In the genomic region with DNA sequence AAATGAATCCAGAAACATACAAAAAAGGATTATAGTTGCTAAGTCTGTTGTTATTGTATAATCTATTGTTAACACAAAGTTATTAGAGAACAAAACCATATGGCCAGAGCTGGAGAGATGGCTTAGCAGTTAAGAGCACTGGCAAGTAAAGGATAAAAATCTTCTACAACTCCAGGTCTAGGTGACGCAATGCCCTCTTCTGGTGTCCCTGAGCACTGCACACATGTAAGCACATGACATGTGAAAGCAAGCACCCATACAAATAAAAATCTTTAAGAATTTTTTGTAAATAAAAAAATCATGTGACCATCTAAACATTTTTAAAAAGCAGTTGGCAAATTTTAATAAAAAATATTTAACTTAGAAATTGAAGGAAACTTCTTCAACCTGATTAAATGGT, we compare ENCODE assay signal across 11 mouse cellular contexts. TPM values are rescaled to one million over a fixed set of nuclear protein-coding genes. Genes with fewer than 3 reads are reported as not detected.
A peak's percentile ranks its signal among the peaks of the same experiment; 100 is the strongest.
DNase-seq lines count a peak whose midpoint lies in the region; ATAC-seq and TF ChIP-seq lines count a peak whose summit lies in the region.
"Had no signal": no experiment of that assay in that cellular context is flagged by ENCODE, and none has a peak within 500 bp of the region (broad histone marks: within the 10 kb centered on the region; RNA-seq: fewer than 3 reads in every experiment).

No protein-coding gene starts in this region.

- H3K27me3 ChIP-seq in heart, adult 2 months (ENCODE audit: control insufficient read depth, insufficient read depth, low read length), result no peaks in the 10 kb centered on the region
- H3K27me3 ChIP-seq in spleen, adult 2 months (ENCODE audit: control insufficient read depth, insufficient read depth, low read length), result no peaks in the 10 kb centered on the region
- H3K27me3 ChIP-seq: hindbrain, embryonic 13.5 days; liver, embryonic 13.5 days had no signal

- no peak overlapping the region for H3K9ac ChIP-seq in heart, adult 2 months (ENCODE audit: low read depth, low read length)
- H3K9ac ChIP-seq: hindbrain, embryonic 13.5 days; liver, embryonic 13.5 days had no signal

- no peaks in the 10 kb centered on the region; the same call in 1 of the 2 replicates for H3K79me2 ChIP-seq in heart, adult 2 months (replicated peaks; ENCODE audit: control insufficient read depth, insufficient read depth, low read length)

- peak; percentile 59 for TF ChIP-seq CTCF in heart, adult 2 months (IDR thresholded peaks at IDR 0.05)
- TF ChIP-seq CTCF in spleen, adult 2 months (IDR thresholded peaks at IDR 0.05; ENCODE audit: extremely low read depth, insufficient read depth, insufficient read length, insufficient replicate concordance), result peak; percentile 4; the same call in 1 of the 2 replicates

- ATAC-seq in granulocyte monocyte progenitor cell, adult 5-6 weeks (replicated peaks; ENCODE audit: poor library complexity, severe bottlenecking), result peak; percentile 48; the same call in 1 of the 2 replicates
- no peak for ATAC-seq in activated CD4-positive, CD25-positive, alpha-beta regulatory T cell, adult 4 months

- no peak for TF ChIP-seq POLR2A in heart, adult 2 months (IDR thresholded peaks at IDR 0.05; ENCODE audit: insufficient read depth, low read depth, low read length)
- TF ChIP-seq POLR2A in spleen, adult 2 months (IDR thresholded peaks at IDR 0.05; ENCODE audit: low read depth, low read length), result no peak

- intact Hi-C loops in heart, adult 2 months (cut with DNase I), result no loop called here

- peaks cover 2% of the 10 kb centered on the region; the same call in 1 of the 2 replicates for H3K4me1 ChIP-seq in heart, adult 2 months (ENCODE audit: control insufficient read depth, insufficient read depth, low read length)
- no peaks in the 10 kb centered on the region for H3K4me1 ChIP-seq in spleen, adult 2 months (ENCODE audit: control insufficient read depth, insufficient read depth, insufficient read length)

- no peak for DNase-seq in heart, adult 2 months
- DNase-seq in heart, adult 18-20 months, result no peak
- peak in 1 of 2 experiments; percentile 25 for DNase-seq in spleen, adult 2 months (ENCODE audit: low read depth in 1 of 2, low spot score in 2 of 2)
- DNase-seq in spleen, adult 12 weeks (ENCODE audit: low spot score), result no peak
- peak; percentile 15 to 23 for DNase-seq in thymus, postnatal 36 days
- DNase-seq in layer of hippocampus, adult 9-10 months (ENCODE audit: low spot score), result no peak
- DNase-seq: liver, embryonic 13.5 days; right cerebral cortex, adult 18-20 months had no signal

- no peak for TF ChIP-seq EP300 in heart, adult 2 months (IDR thresholded peaks at IDR 0.05; ENCODE audit: insufficient read depth, low read depth, low read length)

- no peak overlapping the region for H3K4me3 ChIP-seq in heart, adult 2 months
- no peak overlapping the region for H3K4me3 ChIP-seq in spleen, adult 2 months (ENCODE audit: extremely low read depth, insufficient read depth, insufficient read length)
- H3K4me3 ChIP-seq: hindbrain, embryonic 13.5 days; liver, embryonic 13.5 days had no signal

- 98% methylated on average over 1 of the region's 1 CpGs for WGBS in heart, adult 2 months
- WGBS in spleen, adult 2 months, result 97% methylated on average over 1 of the region's 1 CpGs

- no peak overlapping the region for H3K27ac ChIP-seq in heart, adult 2 months
- no peak overlapping the region for H3K27ac ChIP-seq in spleen, adult 2 months (ENCODE audit: insufficient read depth, low read length)
- H3K27ac ChIP-seq: hindbrain, embryonic 13.5 days; liver, embryonic 13.5 days had no signal

- peaks cover 3% of the 10 kb centered on the region; the same call in 1 of the 2 replicates for H3K36me3 ChIP-seq in heart, adult 2 months (ENCODE audit: control insufficient read depth, insufficient read depth, low read length)
- H3K36me3 ChIP-seq in spleen, adult 2 months (ENCODE audit: control insufficient read depth, insufficient read depth, low read length), result no peaks in the 10 kb centered on the region
- H3K36me3 ChIP-seq: hindbrain, embryonic 13.5 days; liver, embryonic 13.5 days had no signal

RNA-seq across cellular contexts. Expression of a gene that starts 17.4 kb away (rescaled TPM):
- total RNA-seq in heart, adult 2 months (2021), result 10 to 100 TPM; 26.8 to 27.1 TPM
- 30.1 and 39.5 TPM in 2 replicates for polyA plus RNA-seq in heart, adult 2 months (2012; rRNA removed)
- 10 to 100 TPM; 26.7 to 31.1 TPM for total RNA-seq in heart, adult 18-20 months (2021)
- 93.0 and 120 TPM in 2 replicates for polyA plus RNA-seq in spleen, adult 2 months (2012; rRNA removed)
- total RNA-seq in granulocyte monocyte progenitor cell, adult 5-6 weeks (2014; fragmentation: Nextera tagmentation), result 53.8 and 60.4 TPM in 2 replicates
- 32.3 and 40.1 TPM in 2 replicates for total RNA-seq in granulocyte monocyte progenitor cell, adult 5-6 weeks (2017)
- polyA plus RNA-seq in activated CD4-positive, CD25-positive, alpha-beta regulatory T cell, adult 4 months (2017; shearing (Covaris generic)), result 10 to 100 TPM; 35.2 to 43.0 TPM

Comparison
In these comparisons a context has a peak if more than half of its experiments do, and no peak if none do; other contexts are left out.
1. DNase-seq: peak in thymus, postnatal 36 days (2 of 2); none in heart, adult 2 months (0 of 2), heart, adult 18-20 months (0 of 2), spleen, adult 12 weeks (single experiment) and layer of hippocampus, adult 9-10 months (single experiment).